Mouse (Mus musculus) gastrocnemius, postnatal 36 days (tissue): Measurements from ENCODE around the gene Ube2ql1. TPM values are rescaled to one million over a fixed set of nuclear protein-coding genes. Genes with fewer than 3 reads are reported as not detected.

Source experiments
- DNase-seq, 2 experiments: peaks; one replicate each; pipeline ENCODE4 v3.0.0; 2022
- intact Hi-C: fragments of 180-260 bp; cut with DNase I; formaldehyde crosslinking; loops from one replicate; pipeline ENCODE4 v1.15.1; 2025
- long read RNA-seq, 2 experiments: library from polyadenylated mRNA; stranded (forward); transcript quantifications; one replicate each; pipeline ENCODE4 v2.0.0; 2021
- total RNA-seq, 2 experiments: library from RNA; stranded (reverse); gene quantifications; 2 replicates each; pipeline ENCODE4 v1.2.3; 2021

Gene Ube2ql1
- under 1 TPM; 0.43 to 0.52 TPM for total RNA-seq
- long read RNA-seq, experiment 1, partial matches to known transcripts: 0 of 1 reads
- long read RNA-seq, experiment 1, other reads (novel, unspliced or antisense): 1 of 1 reads
- long read RNA-seq, experiment 2: 0 reads

- DNase-seq: peak; percentile 71 to 76
- intact Hi-C loops: loop anchor here (5.0 kb wide), 2 partner anchors 73 to 253 kb away; no protein-coding TSS in a partner anchor
These were observed at the start of gene Ube2ql1 for GRCm38 (mm10) chr13:69739759-69740135. Ube2ql1 (minus strand) TSS chr13:69739889.

GRCm38 (mm10) chr13:69788704-69789103 is 49.0 kb upstream of the Ube2ql1 start:
- DNase-seq: no peak
- intact Hi-C loops: no loop called here

- intact Hi-C loops: no loop called here
These were observed 38.5 kb upstream of the Ube2ql1 start for GRCm38 (mm10) chr13:69778221-69778620.

GRCm38 (mm10) chr13:69772358-69772757 is 32.7 kb upstream of the Ube2ql1 start:
- intact Hi-C loops: no loop called here
- DNase-seq: no peak

More at GRCm38 (mm10) chr13:69778221-69778620, 38.5 kb upstream of the Ube2ql1 start:
- no peak for DNase-seq

GRCm38 (mm10) chr13:69770538-69771456 is 31.1 kb upstream of the Ube2ql1 start:
- DNase-seq: no peak
- intact Hi-C loops: no loop called here

- intact Hi-C loops: no loop called here
- DNase-seq: no peak
These were observed 28.5 kb upstream of the Ube2ql1 start for GRCm38 (mm10) chr13:69768152-69768551.

- intact Hi-C loops: no loop called here
- DNase-seq: no peak
These were observed 25.0 kb upstream of the Ube2ql1 start for GRCm38 (mm10) chr13:69764646-69765045.

- intact Hi-C loops: no loop called here
- peak; percentile 20 to 62 for DNase-seq
These were observed 21.7 kb upstream of the Ube2ql1 start for GRCm38 (mm10) chr13:69761393-69761792.

GRCm38 (mm10) chr13:69758979-69759378 is 19.3 kb upstream of the Ube2ql1 start:
- intact Hi-C loops: no loop called here
- DNase-seq: no peak

- intact Hi-C loops: no loop called here
- no peak for DNase-seq
These were observed 13.2 kb upstream of the Ube2ql1 start for GRCm38 (mm10) chr13:69752875-69753274.

GRCm38 (mm10) chr13:69751510-69751909 is 11.8 kb upstream of the Ube2ql1 start:
- DNase-seq: no peak
- intact Hi-C loops: no loop called here

- intact Hi-C loops: no loop called here
- no peak for DNase-seq
These were observed 9.1 kb upstream of the Ube2ql1 start for GRCm38 (mm10) chr13:69748756-69749155.

GRCm38 (mm10) chr13:69740331-69741285 is 919 bp upstream of the Ube2ql1 start:
- no peak for DNase-seq
- intact Hi-C loops: loop anchor here (5.0 kb wide), 2 partner anchors 72 to 252 kb away; no protein-coding TSS in a partner anchor

GRCm38 (mm10) chr13:69739091-69739758 is 464 bp downstream of the Ube2ql1 start:
- peak in 1 of 2 experiments; percentile 29 for DNase-seq
- intact Hi-C loops: no loop called here

GRCm38 (mm10) chr13:69738461-69738971 is 1.2 kb downstream of the Ube2ql1 start:
- intact Hi-C loops: no loop called here
- no peak for DNase-seq

GRCm38 (mm10) chr13:69737444-69738185 is 2.1 kb downstream of the Ube2ql1 start:
- DNase-seq: no peak
- intact Hi-C loops: no loop called here

GRCm38 (mm10) chr13:69732636-69733035 is 7.1 kb downstream of the Ube2ql1 start:
- DNase-seq: no peak
- intact Hi-C loops: no loop called here

- DNase-seq: no peak
- intact Hi-C loops: no loop called here
These were observed 14.3 kb downstream of the Ube2ql1 start for GRCm38 (mm10) chr13:69725376-69725775.

GRCm38 (mm10) chr13:69721141-69721540 is 18.5 kb downstream of the Ube2ql1 start:
- DNase-seq: no peak
- intact Hi-C loops: no loop called here
